Mouse (Mus musculus) brain, embryonic 18.5 days (tissue): Measurements from ENCODE around the gene Gpr68.

Experiments
- DNase-seq: peaks from one replicate; pipeline ENCODE4 v3.0.0-alpha.2; 2012; ENCODE audit warnings: low read depth, low spot score

Gene Gpr68

GRCm38 (mm10) chr12:100907598-100908297 is at the start of gene Gpr68:
Gpr68 (minus strand) TSS chr12:100908198.
- DNase-seq = no peak

- DNase-seq = no peak
Observed at GRCm38 (mm10) chr12:100957257-100957656, 49.3 kb upstream of the Gpr68 start.

- DNase-seq = no peak
Observed at GRCm38 (mm10) chr12:100956825-100957224, 48.8 kb upstream of the Gpr68 start.

- DNase-seq = no peak
Observed at GRCm38 (mm10) chr12:100956028-100956427, 48.0 kb upstream of the Gpr68 start.

- DNase-seq = no peak
Observed at GRCm38 (mm10) chr12:100953926-100954325, 45.9 kb upstream of the Gpr68 start.

GRCm38 (mm10) chr12:100952193-100952931 is 44.4 kb upstream of the Gpr68 start:
- peak; percentile 46 for DNase-seq

GRCm38 (mm10) chr12:100949146-100949545 is 41.1 kb upstream of the Gpr68 start:
- no peak for DNase-seq

GRCm38 (mm10) chr12:100948021-100948420 is 40.0 kb upstream of the Gpr68 start:
- DNase-seq = no peak

GRCm38 (mm10) chr12:100945948-100946347 is 38.0 kb upstream of the Gpr68 start:
- no peak for DNase-seq

GRCm38 (mm10) chr12:100945501-100945900 is 37.5 kb upstream of the Gpr68 start:
- DNase-seq = no peak

GRCm38 (mm10) chr12:100944921-100945336 is 36.9 kb upstream of the Gpr68 start:
- DNase-seq = no peak

- DNase-seq = no peak
Observed at GRCm38 (mm10) chr12:100943146-100943545, 35.1 kb upstream of the Gpr68 start.

- DNase-seq = no peak
Observed at GRCm38 (mm10) chr12:100941361-100941760, 33.4 kb upstream of the Gpr68 start.

GRCm38 (mm10) chr12:100937441-100938360 is 29.7 kb upstream of the Gpr68 start:
- no peak for DNase-seq

GRCm38 (mm10) chr12:100936737-100937136 is 28.7 kb upstream of the Gpr68 start:
- no peak for DNase-seq

- no peak for DNase-seq
Observed at GRCm38 (mm10) chr12:100936116-100936515, 28.1 kb upstream of the Gpr68 start.

- no peak for DNase-seq
Observed at GRCm38 (mm10) chr12:100934796-100935195, 26.8 kb upstream of the Gpr68 start.

GRCm38 (mm10) chr12:100931653-100932052 is 23.7 kb upstream of the Gpr68 start:
- no peak for DNase-seq

- DNase-seq = no peak
Observed at GRCm38 (mm10) chr12:100928286-100928685, 20.3 kb upstream of the Gpr68 start.

GRCm38 (mm10) chr12:100925644-100926619 is 17.9 kb upstream of the Gpr68 start:
- peak; percentile 39 for DNase-seq
